Mouse (Mus musculus): Measurements from ENCODE around the gene Trim14.
"Not testable (repeated sequence)": the region's sequence is repeated elsewhere in the genome, so short reads cannot be mapped to it uniquely, and the experiment has no call there.

Gene Trim14

GRCm38 (mm10) chr4:46535840-46536361 is at the start of gene Trim14:
Trim14 (minus strand) TSS chr4:46536141.
- DNase-seq (ENCODE audit: low spot score): no peak

GRCm38 (mm10) chr4:46585041-46585810 is 49.3 kb upstream of the Trim14 start:
- peak; percentile 2 for DNase-seq (ENCODE audit: low spot score)

- not testable (repeated sequence) for DNase-seq (ENCODE audit: low spot score)
These were observed 48.6 kb upstream of the Trim14 start for GRCm38 (mm10) chr4:46584536-46584935.

DNA sequence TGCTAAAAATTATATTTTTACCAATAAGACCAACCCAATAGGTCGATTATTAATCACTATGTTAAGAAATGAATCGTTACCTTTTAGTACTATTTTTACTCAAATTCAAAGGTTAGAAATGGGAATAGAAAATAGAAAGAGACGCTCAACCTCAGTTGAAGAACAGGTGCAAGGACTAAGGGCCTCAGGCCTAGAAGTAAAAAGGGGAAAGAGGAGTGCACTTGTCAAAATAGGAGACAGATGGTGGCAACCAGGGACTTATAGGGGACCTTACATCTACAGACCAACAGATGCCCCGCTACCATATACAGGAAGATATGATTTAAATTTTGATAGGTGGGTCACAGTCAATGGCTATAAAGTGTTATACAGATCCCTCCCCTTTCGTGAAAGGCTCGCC is 48.1 kb upstream of the Trim14 start:
- not testable (repeated sequence) for DNase-seq (ENCODE audit: low spot score)

- not testable (repeated sequence) for DNase-seq (ENCODE audit: low spot score)
These were observed 46.1 kb upstream of the Trim14 start for GRCm38 (mm10) chr4:46582024-46582423.

GRCm38 (mm10) chr4:46581577-46581976 is 45.6 kb upstream of the Trim14 start:
- DNase-seq (ENCODE audit: low spot score): not testable (repeated sequence)

DNA sequence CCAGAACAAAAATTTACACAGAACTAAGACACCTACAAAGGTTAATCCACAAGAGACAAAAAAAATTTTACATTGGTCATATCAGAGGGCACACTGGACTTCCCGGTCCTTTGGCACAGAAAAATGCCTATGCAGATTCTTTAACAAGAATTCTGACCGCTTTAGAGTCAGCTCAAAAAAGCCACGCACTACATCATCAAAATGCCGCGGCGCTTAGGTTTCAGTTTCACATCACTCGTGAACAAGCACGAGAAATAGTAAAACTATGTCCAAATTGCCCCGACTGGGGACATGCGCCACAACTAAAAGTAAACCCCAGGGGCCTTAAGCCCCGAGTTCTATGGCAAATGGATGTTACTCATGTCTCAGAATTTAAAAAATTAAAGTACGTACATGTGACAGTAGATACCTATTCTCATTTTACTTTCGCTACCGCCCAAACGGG is 44.9 kb upstream of the Trim14 start:
- DNase-seq (ENCODE audit: low spot score): not testable (repeated sequence)

DNA sequence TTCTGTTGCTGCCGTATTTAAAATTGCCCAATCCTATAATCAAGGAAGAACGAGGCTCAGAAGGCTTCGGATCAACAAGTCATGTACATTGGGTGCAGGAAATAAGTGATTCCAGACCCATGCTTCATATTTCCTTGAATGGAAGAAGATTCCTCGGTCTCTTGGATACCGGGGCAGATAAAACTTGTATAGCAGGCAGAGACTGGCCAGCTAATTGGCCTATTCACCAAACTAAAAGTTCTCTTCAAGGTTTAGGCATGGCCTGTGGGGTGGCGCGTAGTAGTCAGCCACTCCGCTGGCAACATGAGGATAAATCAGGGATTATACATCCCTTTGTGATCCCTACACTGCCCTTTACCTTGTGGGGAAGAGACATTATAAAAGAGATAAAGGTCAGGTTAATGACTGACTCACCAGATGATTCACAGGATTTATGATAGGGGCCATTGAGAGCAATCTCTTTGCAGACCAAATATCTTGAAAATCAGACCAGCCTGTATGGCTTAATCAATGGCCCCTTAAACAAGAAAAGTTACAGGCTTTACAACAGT is 42.9 kb upstream of the Trim14 start:
- not testable (repeated sequence) for DNase-seq (ENCODE audit: low spot score)

DNA sequence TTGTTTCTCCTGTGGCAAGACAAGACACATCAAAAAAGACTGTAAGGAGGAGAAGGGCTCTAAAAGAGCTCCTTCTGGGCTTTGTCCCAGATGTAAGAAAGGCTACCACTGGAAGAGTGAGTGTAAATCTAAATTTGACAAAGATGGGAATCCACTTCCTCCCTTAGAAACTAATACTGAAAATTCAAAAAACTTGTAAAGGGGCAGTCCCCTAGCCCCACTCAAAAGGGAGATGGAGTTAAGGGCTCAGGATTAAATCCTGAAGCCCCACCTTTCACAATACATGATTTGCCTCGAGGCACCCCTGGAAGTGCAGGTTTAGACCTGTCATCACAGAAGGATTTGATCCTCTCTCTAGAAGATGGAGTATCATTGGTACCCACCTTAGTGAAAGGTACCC is 42.3 kb upstream of the Trim14 start:
- DNase-seq (ENCODE audit: low spot score): no peak

DNA sequence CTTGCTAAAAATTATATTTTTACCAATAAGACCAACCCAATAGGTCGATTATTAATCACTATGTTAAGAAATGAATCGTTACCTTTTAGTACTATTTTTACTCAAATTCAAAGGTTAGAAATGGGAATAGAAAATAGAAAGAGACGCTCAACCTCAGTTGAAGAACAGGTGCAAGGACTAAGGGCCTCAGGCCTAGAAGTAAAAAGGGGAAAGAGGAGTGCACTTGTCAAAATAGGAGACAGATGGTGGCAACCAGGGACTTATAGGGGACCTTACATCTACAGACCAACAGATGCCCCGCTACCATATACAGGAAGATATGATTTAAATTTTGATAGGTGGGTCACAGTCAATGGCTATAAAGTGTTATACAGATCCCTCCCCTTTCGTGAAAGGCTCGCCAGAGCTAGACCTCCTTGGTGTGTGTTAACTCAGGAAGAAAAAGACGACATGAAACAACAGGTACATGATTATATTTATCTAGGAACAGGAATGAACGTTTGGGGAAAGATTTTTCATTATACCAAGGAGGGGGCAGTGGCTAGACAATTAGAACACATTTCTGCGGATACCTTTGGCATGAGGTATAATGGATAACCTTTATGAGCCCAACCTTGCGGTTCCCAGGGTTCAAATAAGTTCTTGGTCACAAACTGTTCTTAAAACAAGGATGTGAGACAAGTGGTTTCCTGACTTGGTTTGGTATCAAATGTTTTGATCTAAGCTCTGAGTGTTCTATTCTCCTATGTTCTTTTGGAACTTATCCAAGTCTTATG is 39.8 kb upstream of the Trim14 start:
- DNase-seq (ENCODE audit: low spot score): not testable (repeated sequence)

GRCm38 (mm10) chr4:46574841-46575240 is 38.9 kb upstream of the Trim14 start:
- no peak for DNase-seq (ENCODE audit: low spot score)

DNA sequence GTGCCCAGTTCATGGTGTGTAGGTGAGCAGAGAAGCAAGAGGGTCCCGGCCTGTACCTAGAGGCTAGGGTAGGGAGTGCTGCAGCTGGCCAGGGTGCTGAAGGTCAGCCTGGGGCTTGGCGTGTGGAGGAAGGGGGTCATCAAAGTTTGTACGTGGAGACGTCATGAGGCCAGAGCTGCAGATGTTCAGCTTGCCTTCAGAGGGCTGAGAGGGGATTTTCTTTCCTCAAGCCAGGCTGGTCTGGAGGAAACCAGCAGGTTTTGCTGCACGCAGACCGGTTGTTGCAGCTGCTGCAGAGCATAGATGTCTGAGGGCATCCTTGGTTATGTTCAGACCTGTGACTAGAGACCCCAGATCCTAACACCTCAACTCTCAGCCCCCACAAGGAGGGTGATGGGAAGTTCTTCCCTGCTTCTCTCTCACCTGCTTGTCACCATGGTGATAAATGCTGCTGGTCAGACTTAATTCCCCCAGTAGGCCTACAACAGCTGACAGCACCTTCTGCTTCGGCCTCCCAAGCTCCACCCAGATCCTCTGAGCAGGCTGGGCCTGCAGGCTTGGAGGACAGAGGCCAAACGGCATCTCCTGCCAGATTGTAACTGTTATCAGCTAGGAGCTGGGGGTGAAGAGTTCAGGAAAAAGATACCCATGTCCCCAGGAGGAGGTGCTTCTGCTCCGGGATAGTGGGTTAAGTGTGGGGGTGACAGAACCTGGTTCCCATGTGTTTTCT is 38.2 kb upstream of the Trim14 start:
- no peak for DNase-seq (ENCODE audit: low spot score)

- no peak for DNase-seq (ENCODE audit: low spot score)
These were observed 36.7 kb upstream of the Trim14 start for GRCm38 (mm10) chr4:46572616-46573015.

DNA sequence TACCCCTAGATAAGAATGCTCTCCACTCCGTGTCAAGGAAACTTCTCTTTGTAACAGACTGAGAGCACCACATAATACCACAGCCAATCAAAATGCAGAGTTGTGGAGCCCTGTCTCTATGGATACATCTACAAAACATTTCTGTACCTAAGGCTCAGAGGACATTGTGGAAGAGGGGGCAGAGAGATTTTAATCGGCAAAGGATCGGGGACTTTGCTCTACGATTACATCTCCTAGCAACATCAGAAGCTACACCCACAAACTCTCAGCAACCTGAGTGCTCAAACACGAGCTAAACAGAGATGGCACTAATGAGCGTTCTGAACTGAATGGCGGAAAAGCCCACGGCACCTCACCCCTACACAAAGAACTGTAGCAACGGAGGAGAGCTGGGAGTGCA is 35.8 kb upstream of the Trim14 start:
- DNase-seq (ENCODE audit: low spot score): no peak

- no peak for DNase-seq (ENCODE audit: low spot score)
These were observed 33.7 kb upstream of the Trim14 start for GRCm38 (mm10) chr4:46569671-46570070.

DNA sequence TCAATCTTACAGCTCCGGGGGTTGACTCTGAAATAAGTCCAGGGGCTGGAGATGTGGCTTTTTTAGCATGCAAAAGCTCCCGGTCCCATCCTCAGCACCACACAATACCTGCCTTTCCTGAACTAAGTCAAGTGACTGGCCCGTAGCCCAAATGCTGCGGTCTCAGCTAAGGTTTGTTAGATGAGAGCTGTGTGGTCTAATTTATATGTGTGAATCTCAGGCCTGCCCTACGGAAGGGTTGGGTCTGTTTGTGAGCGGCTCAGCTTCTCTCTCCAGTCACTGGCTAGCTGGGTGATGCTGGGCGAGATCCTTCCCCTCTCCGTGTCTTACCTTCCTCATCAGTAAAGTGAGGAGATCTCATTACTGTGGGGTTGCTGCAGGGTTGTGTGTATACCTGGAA is 32.2 kb upstream of the Trim14 start:
- no peak for DNase-seq (ENCODE audit: low spot score)

DNA sequence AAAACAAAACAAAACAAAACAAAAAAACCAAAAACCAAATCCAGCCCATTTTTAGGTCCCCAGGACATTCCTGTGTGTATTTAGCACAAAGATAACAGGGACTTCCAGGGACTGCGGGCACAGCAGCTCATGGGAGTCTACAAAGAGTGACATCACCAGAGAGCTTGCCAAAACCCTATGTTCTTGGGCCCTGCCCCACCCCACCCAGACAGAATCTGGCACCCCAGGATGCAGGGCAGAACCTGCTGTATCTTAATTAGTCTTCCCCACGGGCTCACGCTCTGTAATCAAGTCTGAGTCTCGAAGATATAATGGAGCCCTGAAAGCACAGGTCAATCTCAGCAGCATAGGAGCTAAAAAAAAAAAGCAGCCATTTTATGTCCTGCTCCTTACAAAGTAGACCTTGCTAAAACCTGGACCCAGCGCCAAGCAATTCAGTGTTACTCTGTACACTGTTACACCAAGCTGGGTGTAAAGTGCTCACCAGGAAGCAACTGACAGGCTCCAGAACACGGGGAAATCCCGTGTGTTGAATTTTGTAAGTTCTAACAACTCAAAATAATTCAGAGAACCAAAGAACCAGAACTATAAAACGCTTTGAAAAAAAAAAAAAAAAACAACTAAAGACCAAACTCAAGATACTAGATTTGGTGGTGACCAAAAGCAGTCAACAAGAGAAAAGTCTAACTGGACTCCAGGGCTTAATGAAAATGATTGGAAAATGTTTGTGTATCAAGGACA is 31.2 kb upstream of the Trim14 start:
- no peak for DNase-seq (ENCODE audit: low spot score)

- DNase-seq (ENCODE audit: low spot score): no peak
These were observed 29.5 kb upstream of the Trim14 start for GRCm38 (mm10) chr4:46565393-46565955.

DNA sequence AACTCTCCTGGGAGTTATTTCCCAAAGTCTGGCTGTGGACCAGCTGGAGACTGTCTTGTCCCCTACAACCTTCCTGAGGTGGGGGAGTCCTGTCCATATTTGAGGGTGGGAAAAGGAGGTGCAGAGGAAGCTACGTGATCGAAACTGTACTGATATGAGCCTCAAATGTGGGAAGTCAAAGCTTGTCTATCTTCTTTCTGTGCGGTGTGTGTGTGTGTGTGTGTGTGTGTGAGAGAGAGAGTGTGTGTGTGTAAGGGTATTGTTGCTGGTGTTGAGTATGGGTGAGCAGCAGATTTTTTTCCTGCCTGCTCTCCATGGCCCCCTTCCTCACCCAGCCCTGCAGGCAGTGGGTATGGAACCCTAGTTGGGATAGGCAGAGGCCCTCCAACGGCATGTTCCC is 28.3 kb upstream of the Trim14 start:
- no peak for DNase-seq (ENCODE audit: low spot score)

DNA sequence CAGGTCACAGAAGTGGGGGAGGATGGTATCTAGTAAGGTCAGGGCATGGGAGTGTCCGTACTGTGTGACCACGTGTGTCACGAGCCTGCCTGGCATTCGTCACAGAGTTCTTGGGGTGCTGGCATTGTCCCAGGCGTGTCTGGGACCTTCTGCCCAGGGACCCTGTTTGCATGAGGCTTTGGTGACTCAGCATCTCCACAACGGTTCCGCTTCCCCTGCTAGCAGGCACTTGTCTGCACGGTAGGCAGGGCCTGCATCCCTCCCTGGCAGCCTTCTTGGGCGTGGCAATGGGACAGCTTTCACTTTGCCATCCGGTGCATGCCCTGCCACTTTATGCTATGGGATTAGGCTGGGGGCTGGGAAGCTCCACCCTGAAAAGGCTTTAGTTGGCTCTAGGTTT is 27.9 kb upstream of the Trim14 start:
- peak; percentile 48 for DNase-seq (ENCODE audit: low spot score)

GRCm38 (mm10) chr4:46562841-46563240 is 26.9 kb upstream of the Trim14 start:
- no peak for DNase-seq (ENCODE audit: low spot score)

Data from urinary bladder, postnatal 25 days (tissue).